Mouse (Mus musculus) liver (tissue): Measurements from ENCODE around the gene Dnm3.

Experiments used
- DNase-seq: peaks from one replicate; pipeline ENCODE4 v3.0.0-alpha.2; 2020; ENCODE audit warnings: mixed read lengths

Gene Dnm3

DNA sequence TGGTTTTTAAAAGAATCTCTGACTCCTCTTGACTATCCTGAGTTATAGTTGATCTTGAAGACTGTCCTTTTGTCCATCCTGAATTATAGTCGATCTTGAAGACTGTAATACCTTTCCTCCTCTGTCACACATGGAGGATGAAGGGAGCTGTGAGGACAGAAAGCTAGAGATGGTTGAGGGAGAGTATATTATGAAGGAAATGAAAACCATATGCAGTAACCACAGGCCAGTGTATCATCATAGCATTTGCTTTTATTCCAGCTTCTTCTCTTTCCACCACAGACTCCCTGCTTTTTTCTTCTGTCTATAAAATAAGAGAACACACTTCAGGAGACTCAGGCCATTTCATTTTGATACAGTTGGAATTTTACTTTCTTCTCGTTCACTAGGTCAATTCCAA, 497.8 kb downstream of the Dnm3 start:
- DNase-seq = no peak

DNA sequence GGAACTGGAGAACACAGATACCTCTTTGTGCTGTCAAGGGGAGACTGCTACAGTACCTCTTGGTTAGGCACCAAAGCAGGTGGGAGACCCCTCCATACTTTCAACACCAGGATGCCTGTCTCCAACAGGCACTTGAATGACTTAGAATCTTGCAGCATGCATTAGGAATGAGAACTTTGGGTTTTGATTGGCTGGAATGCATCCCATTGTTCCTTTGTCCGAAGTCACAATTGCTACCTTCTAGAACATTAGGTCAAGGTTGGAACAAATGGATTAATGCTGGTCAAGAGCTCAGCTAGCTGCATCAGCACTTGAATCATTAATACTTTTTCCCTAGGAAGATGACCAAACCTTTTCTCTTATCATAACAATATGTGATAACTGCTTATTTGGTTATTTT, 498.3 kb downstream of the Dnm3 start, which contains the start of gene 4930558K02Rik:
Gene 4930558K02Rik (minus strand): TSS at position 101 of the 400 bp plus-strand sequence.
- no peak for DNase-seq

DNA sequence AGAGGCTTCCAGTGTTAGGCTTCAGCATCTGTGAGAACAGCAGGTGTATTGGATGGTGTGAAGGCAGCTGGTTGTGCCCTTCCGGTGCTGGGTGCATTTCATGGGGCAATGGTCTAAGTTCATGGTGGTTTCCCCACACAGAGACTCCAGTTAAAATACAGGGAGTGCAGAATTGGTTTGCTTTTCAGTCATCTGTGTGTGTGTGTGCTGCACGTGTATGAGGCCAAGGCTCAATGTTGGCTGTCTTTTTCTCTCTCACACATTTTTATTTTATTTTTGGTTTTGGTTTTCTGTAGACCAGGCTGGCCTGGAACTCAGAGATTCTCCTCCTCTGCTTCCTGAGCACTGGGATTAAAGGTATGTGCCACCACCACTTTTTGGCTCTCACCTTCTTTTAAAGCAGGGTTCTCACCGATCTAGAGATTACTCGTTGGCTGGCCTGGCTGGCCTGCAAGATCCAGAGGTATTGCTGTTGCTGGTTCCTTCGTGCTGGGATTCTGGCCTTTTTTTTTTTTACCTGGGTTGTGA, 499.6 kb downstream of the Dnm3 start:
- no peak for DNase-seq

DNA sequence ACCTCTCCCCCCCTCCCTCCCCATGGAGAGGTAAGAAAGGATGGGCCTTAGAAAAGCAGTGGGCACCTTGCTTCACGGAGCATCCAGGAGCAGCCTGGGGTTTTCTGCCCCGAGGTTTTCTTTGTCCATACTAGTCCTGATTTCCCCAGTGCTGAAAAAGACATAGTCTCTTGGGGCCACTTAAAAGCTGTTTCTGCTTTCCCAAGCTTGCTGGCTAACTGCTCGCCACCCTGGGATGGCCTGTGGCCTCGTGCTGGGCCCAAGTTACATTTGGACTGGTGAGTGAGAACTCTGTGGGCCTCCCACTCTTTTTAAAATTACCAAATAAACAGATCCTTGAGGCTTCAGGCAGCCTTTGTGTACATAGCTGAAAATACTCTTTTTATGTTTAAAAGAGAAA, 500.5 kb downstream of the Dnm3 start:
- DNase-seq = no peak

GRCm38 (mm10) chr1:161976255-161977182, 501.3 kb downstream of the Dnm3 start:
- DNase-seq = peak; percentile 81

DNA sequence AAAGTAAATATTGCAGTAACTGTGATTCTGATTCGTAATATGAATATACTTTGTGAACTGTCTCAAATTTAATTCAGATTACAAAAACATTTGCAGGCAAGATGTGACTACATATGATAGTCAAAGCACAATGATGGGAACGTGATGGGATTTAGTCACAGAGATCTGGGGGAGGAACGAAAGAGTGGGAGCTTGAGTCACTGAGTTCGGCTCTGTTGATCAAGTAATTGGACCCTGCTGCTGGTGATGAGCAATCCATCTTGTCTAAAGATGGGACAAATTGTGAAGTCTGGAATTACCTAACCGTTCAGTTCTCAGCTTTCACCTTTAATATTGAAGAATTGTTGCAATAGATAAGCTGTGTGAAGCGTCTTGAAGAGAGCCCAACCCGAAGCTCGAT, 505.6 kb downstream of the Dnm3 start:
- no peak for DNase-seq

- no peak for DNase-seq
Observed at GRCm38 (mm10) chr1:161970874-161971273, 507.0 kb downstream of the Dnm3 start.

- peak; percentile 92 for DNase-seq
Observed at GRCm38 (mm10) chr1:161968589-161969407, 509.0 kb downstream of the Dnm3 start, which contains the start of gene Pigc. Gene Pigc, plus strand, starts transcription at chr1:161969186.

DNA sequence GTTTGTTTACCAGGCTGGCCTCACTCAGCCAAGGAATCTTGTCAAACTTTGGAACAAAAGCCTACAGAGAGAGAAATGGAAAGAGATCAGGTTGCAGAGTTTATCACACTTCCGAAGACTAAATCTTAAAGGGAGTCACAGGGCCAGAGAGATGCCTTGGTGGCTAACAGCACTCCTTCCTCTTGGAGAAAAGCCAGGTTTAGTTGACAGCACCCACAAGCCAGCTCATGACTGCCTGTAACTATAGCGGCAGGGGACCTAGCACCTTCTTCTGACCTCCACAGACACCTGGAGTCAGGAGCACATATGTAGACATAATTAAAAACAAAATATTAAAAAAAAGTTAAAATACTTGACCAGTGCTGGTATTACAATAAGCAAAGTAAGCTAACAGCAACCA, 509.9 kb downstream of the Dnm3 start:
- no peak for DNase-seq

DNA sequence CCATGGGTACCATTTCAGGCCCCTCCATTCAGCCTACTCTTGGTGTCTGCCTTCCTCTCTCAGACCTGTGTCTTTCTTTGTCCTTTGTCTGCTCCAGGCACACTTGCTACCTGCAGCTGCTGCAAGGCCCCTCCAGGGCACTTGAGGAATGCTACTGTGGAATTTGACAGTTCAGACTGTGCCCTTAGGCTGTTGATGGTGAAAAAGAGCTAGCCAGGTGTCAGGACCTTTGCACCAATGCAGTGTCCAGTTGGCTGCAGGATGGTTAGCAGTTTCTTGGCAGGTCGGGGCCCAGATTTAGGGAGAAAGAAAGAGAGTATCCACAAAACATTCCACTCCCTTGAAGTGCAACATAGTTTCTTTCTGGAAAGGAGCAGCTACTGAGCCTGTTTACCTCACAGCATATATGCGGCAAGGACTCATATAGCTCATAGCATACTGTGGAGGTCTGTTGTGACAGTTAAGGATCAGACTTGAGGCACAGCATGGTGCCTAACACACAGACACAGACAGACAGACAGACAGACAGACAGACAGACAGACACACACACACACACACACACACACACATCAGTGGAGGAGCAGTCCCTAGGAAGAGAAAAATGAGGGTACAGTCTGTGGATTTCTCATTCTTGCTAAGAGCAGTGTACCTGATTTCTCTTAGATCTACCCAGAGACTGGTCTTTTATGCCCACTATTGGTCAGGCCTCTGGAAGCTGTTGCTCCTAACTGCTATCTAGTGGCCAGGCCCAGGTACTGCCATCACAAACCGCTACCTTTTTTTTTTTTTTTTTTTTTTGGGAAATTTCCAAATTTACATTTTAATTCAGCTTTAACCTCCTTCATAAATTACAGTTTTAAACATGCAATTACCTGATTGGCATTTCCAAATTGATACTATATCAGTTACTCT, 515.1 kb downstream of the Dnm3 start:
- DNase-seq = peak; percentile 34

DNA sequence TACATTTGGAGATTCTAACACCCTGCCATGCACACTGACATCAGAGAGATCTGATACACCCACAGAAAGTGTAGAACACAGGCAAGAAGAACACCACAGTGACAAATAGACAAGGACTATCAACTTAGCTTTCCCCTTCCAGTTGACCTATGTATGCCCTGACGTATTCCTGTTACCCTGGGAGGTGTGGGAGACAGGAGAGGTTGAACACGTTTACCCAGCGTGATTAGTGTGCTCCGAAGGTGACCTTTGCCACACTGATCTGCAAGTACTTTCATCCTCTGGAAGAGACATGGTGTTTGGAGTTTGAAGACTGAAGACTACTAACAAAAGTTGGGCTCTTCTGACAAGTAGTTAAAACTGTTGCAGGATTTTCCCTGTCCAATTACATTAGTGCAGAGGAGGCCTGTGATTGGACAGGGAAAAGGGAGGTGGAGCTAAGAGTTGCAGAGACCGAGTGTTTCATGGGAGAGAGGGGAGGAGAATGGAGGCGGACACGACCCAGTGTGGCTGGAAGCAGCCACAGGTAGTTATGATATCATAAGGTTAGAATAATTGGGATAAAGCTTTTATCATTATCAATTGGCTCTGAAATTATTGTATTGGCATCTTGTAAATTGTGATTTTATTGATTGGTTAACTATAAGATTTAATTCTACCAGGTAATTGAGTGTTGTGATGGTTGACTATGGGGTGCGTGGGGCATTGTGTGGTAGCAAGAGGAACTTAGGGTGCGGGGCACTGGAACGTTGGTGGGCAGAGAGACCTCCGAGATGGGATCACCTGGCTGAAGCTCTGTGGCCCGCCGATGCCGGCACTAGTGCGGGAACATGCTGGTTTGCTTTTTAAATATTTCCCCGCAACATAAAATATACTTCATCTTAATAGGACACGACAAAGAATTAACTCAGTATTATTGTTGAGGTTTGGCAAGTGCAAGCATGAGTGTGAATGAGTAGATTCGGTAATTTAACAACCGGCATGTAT, 519.6 kb downstream of the Dnm3 start:
- DNase-seq = no peak

- no peak for DNase-seq
Observed at GRCm38 (mm10) chr1:161955846-161956245, 522.0 kb downstream of the Dnm3 start.

DNA sequence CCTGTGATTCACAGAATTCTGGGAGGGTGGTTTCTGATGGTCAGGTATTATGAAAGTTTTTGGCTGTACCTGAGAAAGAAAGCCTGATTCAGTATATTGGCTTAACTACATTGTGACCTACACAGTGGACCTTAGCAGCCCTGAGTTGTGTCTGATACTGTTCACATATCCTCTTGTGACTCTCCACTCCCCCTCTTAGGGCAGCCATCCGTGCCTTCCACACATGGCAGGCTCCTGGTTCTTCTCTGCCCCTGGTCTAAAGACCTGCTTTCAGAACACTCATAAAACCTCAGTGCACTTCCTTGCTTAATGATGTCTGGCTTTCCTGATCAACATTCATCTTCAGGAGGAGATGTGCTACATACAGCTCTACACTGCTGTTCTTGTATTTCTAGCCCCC, 525.2 kb downstream of the Dnm3 start:
- no peak for DNase-seq

DNA sequence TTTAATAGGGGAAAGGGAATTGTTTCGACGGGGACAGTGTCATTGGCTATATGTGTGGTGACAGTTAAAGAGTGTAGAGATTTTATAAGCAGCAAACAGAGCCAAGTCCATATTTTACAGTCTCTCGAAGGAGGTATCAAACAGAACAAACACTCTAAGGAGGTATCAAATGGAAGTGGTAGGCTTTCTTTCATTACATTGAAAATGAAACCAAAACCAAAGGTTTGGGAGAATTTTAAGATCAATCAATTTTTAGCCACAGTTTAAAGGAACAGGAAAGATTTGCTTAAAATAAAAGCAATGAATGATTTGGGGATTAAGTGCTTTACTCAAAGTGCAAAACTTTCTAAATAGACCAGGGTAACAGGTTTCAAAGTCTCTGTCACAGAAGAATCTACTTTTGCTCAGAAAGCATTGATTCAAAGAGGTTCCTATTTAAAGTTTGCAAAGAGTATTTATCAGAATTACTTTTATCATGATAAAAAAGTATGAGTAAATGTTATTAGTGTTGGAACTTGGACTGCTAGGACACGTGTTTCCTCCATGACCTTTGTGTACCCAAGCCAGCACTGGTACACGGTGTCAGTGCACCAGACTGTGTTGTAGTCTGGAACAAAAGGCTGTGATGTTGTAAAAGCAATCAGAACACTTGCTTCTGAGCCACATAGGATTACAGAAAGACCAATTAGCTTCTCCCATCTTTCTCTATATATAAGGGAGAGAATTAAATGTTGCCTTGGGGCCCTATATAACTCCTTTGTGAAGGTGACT, 526.6 kb downstream of the Dnm3 start:
- DNase-seq = no peak

GRCm38 (mm10) chr1:161942082-161942481, 535.8 kb downstream of the Dnm3 start:
- DNase-seq = no peak
